Mouse (Mus musculus) cerebellum, postnatal 25 days (tissue): ENCODE data around the gene Ciz1.

Experiments used
- DNase-seq, 2 experiments: peaks; one replicate each; pipeline ENCODE4 v3.0.0; 2021; ENCODE audit warnings: mixed read lengths in 2 of 2

Gene Ciz1

DNA sequence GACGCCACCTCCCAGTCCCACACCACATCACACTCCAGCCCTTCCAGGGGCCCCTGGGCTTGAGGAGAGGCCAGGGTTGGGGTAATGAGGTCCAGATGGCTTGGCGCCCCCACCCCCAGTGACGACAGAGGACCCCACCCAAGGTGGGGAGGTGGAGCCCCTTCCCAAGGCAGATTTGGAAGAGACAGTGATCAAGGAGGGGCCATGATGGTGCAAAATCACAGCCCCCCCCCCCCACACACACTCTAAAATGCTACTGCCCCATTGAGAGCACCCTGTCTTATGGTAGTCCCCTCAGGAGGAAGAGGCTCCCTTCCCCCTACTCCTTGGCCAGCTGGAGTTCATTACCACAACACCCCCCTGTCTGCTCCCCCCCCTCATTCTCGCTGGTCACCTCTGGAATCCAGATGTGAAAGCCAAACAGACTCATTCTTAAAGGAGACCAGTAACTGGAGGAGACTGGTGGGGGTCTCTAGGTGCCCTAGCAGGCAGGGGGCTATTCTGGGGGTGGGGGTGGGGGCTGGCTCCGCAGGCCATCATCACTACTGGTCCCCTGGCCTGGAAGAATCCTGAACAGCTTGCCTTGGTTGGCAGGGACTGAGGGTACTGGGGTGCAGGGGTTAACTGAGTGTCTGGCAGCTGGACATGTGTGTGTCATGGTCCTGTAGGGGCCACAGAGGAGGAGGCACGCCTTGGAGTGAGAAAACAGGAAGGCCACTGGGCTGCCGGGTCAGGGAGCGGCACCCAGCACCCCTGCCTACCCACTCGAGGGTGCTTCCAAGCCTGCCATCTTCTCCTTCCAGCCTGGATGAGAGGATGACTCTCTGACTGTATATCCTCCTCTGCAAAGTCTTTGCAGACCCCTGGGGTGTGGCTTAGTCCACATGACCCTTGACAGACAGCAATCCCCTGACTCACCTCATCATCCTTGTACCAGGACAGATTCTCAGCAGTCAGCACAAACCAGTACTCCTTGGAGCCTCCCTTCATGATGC, 32.2 kb upstream of the Ciz1 start:
- DNase-seq = no peak

DNA sequence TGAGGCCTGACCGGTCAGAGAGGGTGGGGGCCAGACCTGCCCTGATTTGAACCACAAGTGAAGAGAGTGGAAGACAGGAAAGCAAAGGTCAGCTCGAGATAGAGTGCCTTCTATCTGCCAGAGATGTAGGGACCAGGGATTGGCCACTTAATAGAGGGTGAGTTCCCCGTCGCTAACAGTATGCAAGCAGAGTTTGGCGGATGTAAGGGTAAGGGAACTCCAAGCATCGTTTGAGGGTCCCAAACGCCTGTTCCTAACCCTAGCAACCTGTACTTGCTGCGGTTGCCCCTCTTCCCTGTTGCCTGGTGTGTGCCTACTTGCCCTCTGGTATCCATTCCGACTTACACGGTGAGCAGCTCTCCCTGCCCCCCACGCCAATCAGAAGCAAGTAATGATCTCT, 31.4 kb upstream of the Ciz1 start:
- DNase-seq = no peak

DNA sequence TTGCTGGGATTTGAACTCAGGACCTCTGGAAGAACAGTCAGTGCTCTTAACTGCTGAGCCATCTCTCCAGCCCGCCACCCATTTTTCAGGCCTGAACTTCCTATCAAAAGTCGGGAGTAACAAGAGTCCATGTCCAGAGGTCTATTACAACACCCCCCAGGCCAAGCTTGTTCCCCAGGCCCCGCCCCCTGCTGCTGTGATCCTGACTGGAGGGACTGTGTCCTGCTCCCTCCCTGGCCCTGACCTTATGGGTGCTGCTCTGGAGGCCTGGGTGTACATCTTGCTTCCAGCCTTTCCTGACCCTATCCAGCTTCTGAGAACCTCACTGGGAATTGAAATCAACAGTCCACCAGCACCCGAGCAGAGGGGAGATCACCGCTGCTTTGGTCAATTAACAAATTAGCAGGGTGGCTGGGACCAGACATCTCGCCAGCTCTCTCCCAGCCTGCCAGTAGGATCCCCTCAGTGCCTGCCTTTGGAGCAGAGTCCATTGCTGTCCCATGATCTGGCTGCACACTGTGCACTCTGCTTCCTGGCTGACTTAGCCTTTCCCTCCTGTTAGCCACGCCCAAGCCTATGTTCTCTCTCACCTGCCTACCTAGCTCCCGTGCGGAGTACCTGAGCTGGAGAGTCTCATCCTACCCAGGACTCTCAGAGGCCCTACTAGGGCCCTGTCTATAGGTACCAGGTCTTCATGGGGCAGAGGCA, 30.4 kb upstream of the Ciz1 start:
- DNase-seq = no peak

DNA sequence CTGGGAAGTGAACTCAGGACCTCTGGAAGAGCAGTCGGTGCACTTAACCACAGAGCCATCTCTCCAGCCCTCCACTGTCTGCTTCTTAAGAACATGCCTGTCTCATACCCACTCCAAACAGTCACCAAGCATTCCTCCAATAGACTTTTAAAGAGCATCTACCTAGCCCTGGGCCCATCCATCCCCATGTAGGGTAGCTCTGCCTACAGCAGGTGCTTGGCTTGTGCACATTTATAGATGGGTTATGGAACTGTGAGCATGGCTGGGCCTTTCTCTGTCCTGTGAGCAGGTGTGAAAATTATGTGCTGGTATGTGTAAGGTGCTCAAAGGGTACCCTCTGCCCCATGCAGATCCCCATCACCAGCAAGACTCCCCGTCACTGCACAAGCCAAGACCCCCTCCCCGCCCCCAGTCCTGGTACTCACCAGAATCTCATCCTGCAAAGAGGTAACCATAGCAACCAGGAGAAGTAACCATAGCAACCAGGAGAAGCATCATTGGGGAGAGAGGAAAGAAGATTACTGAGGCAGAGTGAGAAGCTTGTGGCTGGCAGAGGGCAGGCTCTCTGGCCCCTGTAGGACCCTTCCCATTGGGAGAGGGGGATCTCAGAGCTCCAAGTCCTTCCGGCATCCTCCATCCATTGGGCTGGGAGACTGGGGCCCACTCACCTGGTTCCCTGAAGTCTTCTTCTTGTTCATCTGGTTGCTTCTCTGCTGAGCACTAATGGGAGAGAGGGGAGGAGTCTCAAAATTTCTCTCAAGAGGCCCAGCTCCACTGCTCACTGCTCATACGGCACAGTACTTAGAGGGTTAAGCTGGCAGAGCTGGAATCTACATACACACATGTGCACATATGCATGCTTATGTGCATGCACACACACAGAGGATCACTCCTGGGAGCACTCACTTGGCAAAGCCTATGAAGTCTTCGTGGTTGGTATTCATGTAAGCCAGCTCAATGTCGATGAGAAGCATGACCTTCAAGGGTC, 29.1 kb upstream of the Ciz1 start:
- no peak for DNase-seq

DNA sequence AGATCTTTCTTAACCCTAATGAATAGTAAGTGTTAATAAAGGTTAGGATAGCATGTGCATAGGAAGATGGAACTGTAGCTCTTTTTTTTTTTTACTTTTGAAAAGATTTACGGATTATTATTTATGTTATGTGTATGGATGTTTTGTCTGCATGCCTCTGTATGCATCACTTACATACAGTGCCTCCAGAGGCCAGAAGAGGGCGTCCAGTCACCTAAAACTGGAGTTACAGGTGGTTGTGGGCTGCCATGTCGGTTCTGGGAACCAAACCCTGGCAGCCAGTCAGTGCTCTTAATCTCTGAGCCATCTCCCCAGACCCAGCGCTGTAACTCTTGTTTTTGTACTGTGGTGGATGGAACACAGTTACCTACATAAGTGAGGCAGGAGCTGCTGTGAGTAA, 27.8 kb upstream of the Ciz1 start:
- no peak for DNase-seq

DNA sequence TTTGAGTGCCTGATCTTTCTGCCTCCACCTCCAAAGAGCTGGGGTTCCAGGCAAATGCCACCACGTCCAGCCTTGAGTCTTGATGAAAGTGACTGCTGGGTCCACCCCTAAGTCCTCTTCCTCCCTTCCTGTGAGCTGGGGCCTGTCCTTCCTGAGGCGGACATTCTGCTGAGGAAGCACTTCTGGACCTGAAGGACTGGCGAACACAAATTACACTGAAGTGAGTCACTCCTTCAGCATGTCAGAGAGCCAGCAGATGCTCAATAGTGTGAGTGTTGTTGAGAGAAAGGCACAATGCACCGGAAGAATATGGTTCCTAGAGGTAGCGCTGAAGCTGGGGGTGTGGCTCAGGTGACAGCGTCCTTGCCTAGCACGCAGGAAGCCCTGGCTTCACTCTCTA, 26.8 kb upstream of the Ciz1 start:
- DNase-seq = no peak

DNA sequence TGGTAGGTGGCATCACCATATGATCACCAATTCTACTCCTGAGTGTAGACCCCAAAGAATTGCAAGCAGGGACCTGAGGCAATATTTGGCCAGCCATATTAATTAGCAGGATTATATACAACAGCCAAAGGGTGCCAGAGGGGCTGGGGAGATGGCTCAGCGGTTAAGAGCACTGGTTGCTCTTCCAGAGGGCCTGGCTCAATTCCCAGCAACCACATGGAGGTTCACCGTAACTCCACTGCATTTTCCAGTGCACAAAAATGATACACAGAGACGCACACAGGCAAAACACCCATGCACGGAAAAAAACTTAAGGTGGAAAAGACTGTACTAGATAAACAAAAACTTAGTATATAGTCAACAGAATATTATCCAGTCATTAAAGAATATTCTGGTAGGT, 24.9 kb upstream of the Ciz1 start:
- no peak for DNase-seq

DNA sequence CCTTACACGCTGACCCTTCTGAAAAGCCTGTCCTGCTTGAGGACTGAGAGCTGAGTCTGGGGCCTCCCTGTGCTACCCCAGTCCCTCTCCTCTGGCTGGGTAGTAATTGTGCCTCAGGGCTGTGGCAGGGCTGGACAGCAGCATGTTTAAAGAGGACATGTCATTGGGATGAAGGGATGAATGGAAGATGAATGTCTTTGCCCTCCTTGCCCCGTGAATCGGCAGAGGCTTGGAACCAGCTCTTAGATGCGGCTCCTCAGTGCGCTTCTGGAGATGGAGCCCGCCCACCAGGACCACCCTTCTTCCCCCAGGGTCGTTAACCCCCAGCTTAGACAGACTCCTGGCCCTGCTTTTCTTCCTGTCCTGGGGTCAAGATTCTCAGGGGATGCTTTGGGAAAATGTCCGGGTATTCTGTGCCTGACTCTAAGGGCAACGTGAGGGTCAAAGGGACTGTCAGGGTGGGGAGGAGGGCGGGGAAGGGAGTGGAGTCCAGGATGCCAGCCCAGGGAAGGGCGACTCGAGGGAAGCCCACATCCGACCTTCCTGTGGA, 23.1 kb upstream of the Ciz1 start:
- DNase-seq = no peak

DNA sequence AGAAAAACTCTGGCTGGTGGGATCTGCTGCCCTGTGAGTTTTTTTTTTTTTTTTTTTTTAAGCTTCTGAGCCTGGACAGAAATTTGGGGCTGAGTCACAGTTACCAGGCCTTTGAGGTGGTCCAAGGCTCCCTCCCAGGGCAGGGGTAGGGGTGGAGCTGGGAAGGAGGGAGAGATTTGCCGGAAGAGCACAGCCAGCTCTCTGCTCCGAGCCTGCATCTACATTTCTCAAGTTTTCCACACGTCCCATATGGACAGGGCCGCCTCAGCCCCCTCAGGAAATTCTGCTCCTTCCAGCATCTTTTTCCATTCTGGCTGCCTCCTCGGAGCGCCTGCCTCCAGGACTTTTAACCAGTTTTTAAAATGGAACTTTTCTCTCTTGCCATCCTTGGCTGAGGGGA, 22.6 kb upstream of the Ciz1 start:
- no peak for DNase-seq

DNA sequence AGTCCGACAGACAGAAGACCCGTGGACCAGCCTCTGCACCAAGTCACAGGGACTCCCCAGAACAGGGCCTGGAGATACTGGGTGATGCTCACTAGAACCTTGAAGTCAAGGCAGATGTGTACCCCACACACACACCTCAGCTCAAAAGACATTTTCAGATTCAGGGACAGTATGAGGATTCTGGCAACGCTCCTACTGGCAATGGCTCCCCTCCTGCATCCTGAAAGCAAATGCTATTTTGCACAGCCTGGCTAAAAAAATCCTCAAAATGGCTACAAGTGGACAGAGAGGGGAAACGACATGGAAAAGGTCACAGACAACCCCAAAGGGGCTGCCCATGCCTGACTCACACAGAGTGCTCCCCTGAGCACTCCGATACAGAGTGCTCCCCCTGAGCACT, 20.0 kb upstream of the Ciz1 start:
- DNase-seq = no peak

DNA sequence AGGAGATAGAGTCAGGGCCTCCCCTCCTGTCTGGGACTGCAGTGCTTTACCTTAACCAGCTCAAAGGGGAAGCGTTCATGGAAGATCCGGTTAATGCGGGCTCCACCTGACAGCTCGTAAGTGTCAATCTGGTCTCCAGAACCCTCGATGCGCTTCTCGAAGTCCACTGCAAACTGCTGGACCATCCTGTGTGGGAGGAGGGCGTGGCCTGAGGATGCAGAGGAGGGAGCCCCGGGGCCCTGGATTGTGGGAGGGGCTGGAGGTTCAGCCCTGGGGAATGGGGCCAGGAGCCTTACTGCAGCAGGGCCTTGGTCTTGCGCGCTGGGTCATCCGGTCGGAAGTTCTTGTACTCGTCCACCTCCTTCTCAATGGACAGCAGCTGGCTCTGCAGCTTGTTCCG, 16.2 kb upstream of the Ciz1 start:
- DNase-seq = peak in 1 of 2 experiments; percentile 35

DNA sequence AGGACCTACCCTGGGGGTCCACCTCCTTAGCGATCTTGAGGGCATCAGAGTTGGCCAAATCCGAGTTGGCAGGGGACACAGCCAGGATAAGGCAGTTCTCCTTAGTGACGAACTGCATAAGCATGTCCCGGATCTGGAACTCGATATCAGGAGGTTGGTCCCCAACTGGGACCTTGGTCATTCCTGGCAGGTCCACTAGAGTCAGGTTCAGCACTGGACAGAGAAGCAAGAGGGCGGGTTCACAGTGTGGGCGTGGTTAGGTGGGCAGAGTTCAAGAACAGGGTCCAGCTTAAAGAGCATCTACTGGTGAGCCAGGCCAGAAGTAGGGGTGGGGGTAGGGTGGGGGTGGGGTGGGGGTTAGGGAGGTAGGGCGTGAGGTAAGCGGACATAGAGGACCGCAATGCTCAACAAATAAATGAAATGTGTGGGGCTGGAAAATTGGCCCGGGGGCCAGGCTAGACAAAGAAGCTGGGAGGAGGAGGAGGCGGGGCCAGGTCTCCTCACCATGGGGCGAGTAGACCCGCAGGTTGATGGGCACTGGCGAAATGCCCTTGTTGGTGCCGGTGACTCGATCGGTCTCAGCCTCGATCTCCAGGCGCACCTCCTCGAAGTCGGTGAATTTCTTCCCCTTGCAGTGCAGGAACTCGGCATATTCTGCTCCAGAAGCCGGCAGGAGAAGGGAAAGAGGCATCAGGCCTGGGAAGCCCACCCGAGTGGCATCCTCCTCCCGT, 12.1 kb upstream of the Ciz1 start:
- peak in 1 of 2 experiments; percentile 61 for DNase-seq

DNA sequence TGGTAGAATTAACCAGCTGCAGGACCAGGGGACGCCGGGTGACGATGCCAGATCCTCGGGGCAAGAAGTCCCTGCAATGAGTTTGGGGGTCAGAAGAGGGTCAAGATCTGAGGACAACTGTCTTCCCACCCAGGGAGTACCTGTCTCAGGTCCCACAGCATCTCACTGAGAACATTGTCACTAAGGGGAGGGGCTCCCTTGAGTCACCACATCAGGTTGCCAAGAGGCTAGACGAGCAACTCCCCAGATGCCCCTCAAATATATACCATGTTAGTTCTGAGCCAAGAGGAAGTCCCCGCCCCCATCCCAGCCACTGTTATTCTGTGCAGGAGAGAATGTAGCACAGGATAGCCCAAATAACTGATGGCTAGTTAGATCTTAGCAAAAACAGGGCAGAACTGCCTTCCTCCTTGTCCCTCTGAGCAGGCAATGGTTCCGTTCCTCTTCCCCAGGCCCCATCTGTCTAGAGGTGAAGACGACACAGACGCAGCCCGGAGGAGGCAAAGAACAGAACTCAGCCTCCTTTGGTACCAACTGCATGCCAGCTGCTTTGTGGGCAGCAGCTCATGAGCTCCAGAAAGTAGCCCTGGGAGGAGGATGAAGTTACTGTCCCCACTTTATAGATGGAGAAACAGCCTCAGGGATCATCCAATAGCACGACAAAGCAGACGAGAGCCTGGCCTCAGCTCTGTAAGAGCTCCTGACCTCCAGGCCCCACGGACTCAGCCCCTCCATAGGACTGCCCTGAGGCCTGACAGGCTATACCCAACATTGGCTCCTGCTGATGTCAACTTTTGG, 11.1 kb upstream of the Ciz1 start:
- DNase-seq = peak; percentile 55 to 63

DNA sequence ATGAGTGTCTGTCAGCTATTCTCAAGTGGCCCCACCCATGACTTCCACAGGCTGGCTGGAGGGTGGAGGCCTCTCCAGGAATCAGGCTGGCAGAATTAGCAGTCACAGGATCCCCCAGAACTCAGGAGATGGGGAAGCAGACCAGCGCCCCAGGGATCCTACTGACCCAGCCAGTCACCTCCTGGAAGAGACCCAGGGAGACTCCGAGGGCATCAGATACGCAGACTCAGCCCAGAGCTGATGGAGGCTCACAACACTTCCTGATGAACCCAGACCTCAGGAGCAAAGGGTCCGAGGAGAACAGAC, 10.5 kb upstream of the Ciz1 start:
- peak; percentile 61 to 65 for DNase-seq

DNA sequence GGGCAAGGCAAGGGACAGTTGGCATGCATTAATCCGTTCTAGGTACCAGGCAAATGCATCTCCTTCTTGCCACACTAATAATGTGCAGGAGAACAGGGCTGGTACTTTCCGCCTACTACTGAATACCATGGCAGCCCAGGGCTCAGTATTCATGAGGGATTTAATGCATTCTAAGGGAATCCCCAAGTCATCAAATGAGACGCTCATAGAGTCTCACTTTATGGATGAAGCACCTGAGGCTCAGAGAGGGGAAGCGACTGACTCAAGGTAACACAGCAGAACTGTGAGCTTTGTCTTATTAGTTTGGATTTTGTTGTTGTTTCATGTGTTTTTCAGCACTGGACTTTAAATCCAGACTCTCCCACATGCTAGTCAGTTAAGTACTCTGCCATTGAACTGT, 10.1 kb upstream of the Ciz1 start:
- DNase-seq = no peak

DNA sequence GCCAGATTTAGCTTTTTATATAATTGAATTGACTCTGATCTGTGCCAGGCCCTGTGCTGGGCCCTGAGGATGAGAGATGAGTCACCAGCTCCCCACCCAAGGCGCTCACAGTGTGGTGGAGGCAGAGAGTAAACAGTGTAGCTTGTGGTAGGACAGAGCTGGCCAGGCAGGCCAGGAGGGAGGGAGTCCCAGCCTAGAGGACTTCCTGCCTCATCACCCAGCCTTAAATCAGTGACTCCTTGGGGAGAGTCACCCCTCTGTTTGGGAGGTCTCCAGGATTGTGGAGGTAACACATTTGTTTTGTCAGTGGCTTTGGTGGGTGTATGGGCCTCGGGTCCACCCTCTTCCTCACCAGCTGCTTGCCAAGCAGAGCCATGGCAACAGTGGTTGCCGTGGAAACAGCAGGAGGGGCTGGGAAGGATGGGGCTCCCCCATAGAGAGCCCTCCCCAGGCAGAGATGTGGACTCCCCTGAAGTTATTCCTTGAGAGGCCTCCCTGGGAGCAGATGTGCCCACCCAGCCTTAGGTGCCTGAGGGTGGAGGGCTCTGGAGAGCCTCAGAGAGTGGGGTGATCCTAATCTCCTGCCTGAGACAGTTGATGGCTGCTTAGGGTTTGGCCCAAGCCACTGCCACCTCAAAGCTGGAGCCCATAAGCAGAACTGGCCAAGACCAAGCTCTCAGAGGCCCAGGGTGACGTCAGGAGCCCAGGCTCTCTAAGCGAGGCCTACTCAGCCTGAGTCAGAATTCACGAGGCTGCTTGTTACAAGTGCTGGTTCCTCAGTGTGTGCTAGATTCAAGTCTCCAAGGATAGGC, 9.4 kb upstream of the Ciz1 start:
- DNase-seq = peak; percentile 88 to 89

DNA sequence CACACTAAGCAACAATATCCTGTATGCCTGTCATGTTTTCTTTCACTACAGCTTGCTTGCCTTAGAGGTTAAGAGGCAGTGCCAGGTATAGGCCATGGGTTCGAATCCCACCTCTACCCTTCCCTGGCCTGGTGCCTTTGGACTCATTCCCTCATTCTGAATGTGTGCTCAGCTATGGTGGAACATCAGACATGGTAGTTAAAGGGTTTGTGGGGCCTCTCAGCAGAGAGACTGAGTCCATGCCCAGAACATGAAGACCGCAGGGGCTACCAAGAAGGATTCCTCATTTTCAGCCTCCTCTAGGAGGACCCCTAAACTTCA, 8.8 kb upstream of the Ciz1 start:
- DNase-seq = peak in 1 of 2 experiments; percentile 60

DNA sequence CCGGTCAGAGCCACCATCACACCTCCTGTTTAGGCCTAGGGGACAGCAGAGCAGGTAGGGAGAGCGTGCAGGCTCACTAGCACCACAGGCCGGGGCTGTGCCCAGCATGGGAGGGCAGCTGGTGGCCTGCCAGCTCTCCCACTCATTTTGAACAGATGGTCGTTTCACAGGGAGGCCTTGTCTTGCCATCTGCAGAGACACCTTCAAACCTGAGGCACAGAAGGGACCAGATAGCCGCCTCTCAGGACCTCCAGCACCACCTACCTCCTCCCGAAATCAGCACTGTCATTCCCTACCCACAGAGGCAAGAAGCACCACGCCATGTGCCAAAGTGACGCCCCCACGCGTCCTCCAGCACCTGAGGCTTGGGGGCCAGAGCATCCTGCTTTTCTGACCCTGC, 8.1 kb upstream of the Ciz1 start:
- peak; percentile 97 to 99 for DNase-seq

DNA sequence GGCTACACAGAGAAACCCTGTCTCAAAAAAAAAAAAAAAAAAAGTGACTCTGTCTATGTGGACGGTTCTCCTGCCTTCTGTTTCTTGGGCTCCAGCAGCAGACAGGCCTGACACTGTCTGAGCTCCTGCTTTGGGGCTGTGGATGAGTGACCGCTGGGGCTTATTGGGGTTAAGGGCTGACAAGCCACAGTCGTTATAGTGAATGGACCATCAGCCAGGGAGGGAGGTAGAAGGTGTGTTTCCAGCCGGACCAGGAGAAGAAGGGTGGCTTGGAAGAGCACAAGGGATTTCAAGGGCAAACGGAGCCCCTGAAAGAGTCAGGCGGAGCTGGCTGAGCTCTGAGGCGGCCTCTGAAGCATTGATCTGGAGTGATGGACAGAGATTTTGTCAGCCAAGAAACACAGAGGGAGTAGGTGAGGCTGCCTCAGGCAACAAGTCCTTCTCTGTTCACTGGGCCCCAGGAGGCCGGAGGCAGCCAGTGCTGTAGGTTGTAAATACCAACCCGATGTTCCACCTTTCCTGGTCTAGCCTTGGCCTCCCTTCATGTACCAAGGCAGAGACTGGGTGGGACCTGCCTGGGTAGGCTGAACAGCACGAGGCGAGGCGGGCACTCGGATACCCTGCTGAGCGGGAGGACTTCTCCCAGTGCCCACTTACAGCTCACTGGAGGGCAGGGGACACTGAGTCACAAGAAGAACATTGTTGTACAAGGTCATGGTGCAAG, 7.4 kb upstream of the Ciz1 start:
- peak; percentile 51 to 60 for DNase-seq

DNA sequence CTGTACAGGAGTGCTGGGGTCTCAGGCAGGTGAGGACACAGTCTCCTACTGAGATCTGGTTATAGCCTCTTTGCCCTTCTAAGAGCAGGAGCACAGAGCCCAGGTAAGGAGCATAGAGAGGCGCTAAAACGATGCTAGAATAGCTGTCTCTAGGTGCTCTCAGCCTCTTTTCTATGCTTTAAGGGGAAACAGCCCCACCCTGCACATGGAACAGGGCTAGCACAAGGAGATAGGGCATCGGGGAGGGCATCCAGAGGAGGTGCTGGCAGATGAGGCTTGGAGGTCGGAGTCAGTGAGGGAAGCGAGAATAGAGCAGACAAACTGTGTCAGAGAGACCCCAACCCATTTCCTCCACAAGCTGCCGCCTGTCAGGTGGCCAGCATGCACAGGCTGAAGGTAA, 5.1 kb upstream of the Ciz1 start:
- DNase-seq = peak in 1 of 2 experiments; percentile 54
